Mouse (Mus musculus) myocyte (in vitro differentiated cells): Measurements from ENCODE around the gene Nsrp1.

Experiments used
- CEBPB ChIP-seq: IDR thresholded peaks from 2 replicates; pipeline ENCODE4 v1.6.1; 2011; ENCODE audit warnings: mild to moderate bottlenecking, moderate library complexity; ENCODE audit not compliant: poor library complexity, insufficient read depth, severe bottlenecking
- E2F4 ChIP-seq: IDR thresholded peaks from one replicate; pipeline ENCODE4 v1.6.1; 2011; ENCODE audit warnings: mild to moderate bottlenecking, control low read depth, moderate library complexity; ENCODE audit not compliant: insufficient read depth
- MAX ChIP-seq: IDR thresholded peaks from one replicate; pipeline ENCODE4 v1.6.1; 2011; ENCODE audit warnings: low read depth, mild to moderate bottlenecking, control low read depth
- MYOD1 ChIP-seq, 3 experiments: IDR thresholded peaks; one replicate each; pipeline ENCODE4 v1.6.1; 2011; ENCODE audit warnings: control low read depth in 2 of 3, low read depth in 2 of 3, mild to moderate bottlenecking in 2 of 3, moderate library complexity in 1 of 3; ENCODE audit not compliant: insufficient read length in 2 of 3, control insufficient read depth in 1 of 3
- POLR2A ChIP-seq: IDR thresholded peaks from one replicate; pipeline ENCODE4 v1.6.1; 2011; ENCODE audit warnings: low read depth, mild to moderate bottlenecking, control low read depth, moderate library complexity; ENCODE audit not compliant: insufficient read length
- POLR2AphosphoS2 ChIP-seq: IDR thresholded peaks from one replicate; pipeline ENCODE4 v1.6.1; 2011; ENCODE audit warnings: low read depth, control low read depth; ENCODE audit not compliant: insufficient read length
- USF1 ChIP-seq: IDR thresholded peaks from one replicate; pipeline ENCODE4 v1.6.1; 2011; ENCODE audit warnings: low read depth, mild to moderate bottlenecking, control low read depth, moderate library complexity

DNA sequence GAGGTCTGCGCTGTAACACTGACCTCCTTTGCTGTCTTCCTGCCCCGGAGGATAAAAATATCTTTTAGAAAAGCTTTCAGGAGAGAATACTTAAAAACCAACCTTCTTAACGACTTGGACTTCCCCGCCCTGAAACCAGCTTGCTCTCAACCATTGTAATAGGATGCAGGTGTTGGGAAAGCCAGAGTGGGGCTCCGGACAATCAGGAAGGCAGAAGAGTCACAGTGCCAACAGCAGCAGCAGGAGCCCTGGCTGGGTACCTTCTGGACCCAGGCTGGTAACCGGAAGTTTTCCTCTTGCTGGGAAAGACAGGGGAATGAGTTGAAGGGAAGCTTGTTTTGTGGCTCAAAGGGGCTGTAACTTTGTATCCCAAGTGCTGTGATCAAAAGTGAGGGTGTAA lies 71.6 kb downstream of the Nsrp1 start:
- TF ChIP-seq POLR2A: no peak
- TF ChIP-seq MAX: no peak
- no peak for TF ChIP-seq USF1
- TF ChIP-seq POLR2AphosphoS2: no peak
- TF ChIP-seq MYOD1 (IDR thresholded peaks at IDR 0.05; ENCODE audit: control insufficient read depth in 1 of 3, insufficient read length in 2 of 3, low read depth in 2 of 3): no peak
- TF ChIP-seq CEBPB: no peak
- no peak for TF ChIP-seq E2F4
